Comparison of ENCODE assay signal across 8 mouse cellular contexts in genomic region chr11:121794591-121795199, GRCm38 (mm10). TPM values are rescaled to one million over a fixed set of nuclear protein-coding genes. Genes with fewer than 3 reads are reported as not detected.
A peak's percentile ranks its signal among the peaks of the same experiment; 100 is the strongest.
DNase-seq lines count a peak whose midpoint lies in the region; ATAC-seq and TF ChIP-seq lines count a peak whose summit lies in the region.

No protein-coding gene starts in this region.

- TF ChIP-seq CTCF in layer of hippocampus, adult 2 months (conservative IDR thresholded peaks at IDR 0.05) = no peak
- TF ChIP-seq CTCF in thymus, adult 2 months (IDR thresholded peaks at IDR 0.05; ENCODE audit: borderline replicate concordance, control insufficient read depth, extremely low read depth, insufficient read depth, low read length, poor library complexity) = no peak

- no peaks in the 10 kb centered on the region for H3K36me3 ChIP-seq in kidney, embryonic 16.5 days (ENCODE audit: insufficient read depth, low read length)
- no peaks in the 10 kb centered on the region for H3K36me3 ChIP-seq in thymus, adult 2 months (ENCODE audit: control insufficient read depth, insufficient read depth, low read length)

- no peaks in the 10 kb centered on the region for H3K27me3 ChIP-seq in kidney, embryonic 16.5 days (ENCODE audit: insufficient read depth, low read length)
- H3K27me3 ChIP-seq in thymus, adult 2 months (ENCODE audit: control insufficient read depth, insufficient read depth, low read length) = no peaks in the 10 kb centered on the region

- no peaks in the 10 kb centered on the region for H3K9me3 ChIP-seq in kidney, embryonic 16.5 days (ENCODE audit: low read length)

- no peak overlapping the region for H3K4me3 ChIP-seq in kidney, embryonic 16.5 days (ENCODE audit: low read length)
- no peak overlapping the region for H3K4me3 ChIP-seq in layer of hippocampus, adult 2 months
- no peak overlapping the region for H3K4me3 ChIP-seq in thymus, adult 2 months (ENCODE audit: control insufficient read depth, insufficient read depth, low read length)

- peak; percentile 62 to 67 for DNase-seq in heart, adult 18-20 months
- DNase-seq in heart, postnatal 25 days (ENCODE audit: low spot score) = no peak
- DNase-seq in forelimb bud, embryonic 11.5 days (ENCODE audit: low read depth, low spot score) = peak; percentile 9
- DNase-seq in mesoderm, embryonic 11.5 days (ENCODE audit: low read depth, low spot score) = peak; percentile 66
- DNase-seq in layer of hippocampus, adult 2 months (ENCODE audit: low spot score in 2 of 2) = no peak
- DNase-seq in Muller cell, postnatal 12 days (ENCODE audit: inconsistent ontology term) = no peak
- DNase-seq in thymus, adult 2 months = no peak

- H3K4me1 ChIP-seq in kidney, embryonic 16.5 days (ENCODE audit: insufficient read depth, low read length) = peaks cover 14% of the 10 kb centered on the region
- H3K4me1 ChIP-seq in thymus, adult 2 months (replicated peaks; ENCODE audit: control insufficient read depth, insufficient read depth, low read length) = no peaks in the 10 kb centered on the region; the same call in 1 of the 2 replicates

- no peak overlapping the region for H3K9ac ChIP-seq in kidney, embryonic 16.5 days (replicated peaks; ENCODE audit: low read length)

- H3K27ac ChIP-seq in kidney, embryonic 16.5 days (ENCODE audit: low read length) = peak overlapping the region; percentile 56; the same call in 1 of the 2 replicates
- no peak overlapping the region for H3K27ac ChIP-seq in layer of hippocampus, adult 2 months
- H3K27ac ChIP-seq in thymus, adult 2 months (ENCODE audit: control insufficient read depth, insufficient read depth, low read length) = no peak overlapping the region

- intact Hi-C loops in heart, postnatal 25 days (cut with DNase I) = no loop called here

- 41% methylated on average over 6 of the region's 6 CpGs for WGBS in kidney, embryonic 16.5 days
- WGBS in thymus, adult 2 months = 88% methylated on average over 6 of the region's 6 CpGs

- H3K4me2 ChIP-seq in kidney, embryonic 16.5 days (replicated peaks; ENCODE audit: low read depth, low read length) = no peak overlapping the region

- no peak for TF ChIP-seq POLR2A in thymus, adult 2 months (IDR thresholded peaks at IDR 0.05; ENCODE audit: control insufficient read depth, extremely low read depth, insufficient read depth, low read length, poor library complexity)

- ATAC-seq in kidney, embryonic 16.5 days (ENCODE audit: low FRiP score, low TSS enrichment) = peak; percentile 97

RNA-seq across cellular contexts. Expression of gene Ptchd3, which starts 35.4 kb away (rescaled TPM):
- total RNA-seq in heart, adult 18-20 months (2021) = under 1 TPM in 1 of 2 experiments, not detected in 1; 0.12 TPM
- total RNA-seq in heart, postnatal 25 days (2021) = under 1 TPM; 0.26 to 0.28 TPM
- polyA plus RNA-seq in kidney, embryonic 16.5 days (2015; fragmentation: Nextera tagmentation; extraction: Ambion mirVana) = not detected in 2 replicates
- total RNA-seq in layer of hippocampus, adult 2 months (2021) = not detected
- polyA plus RNA-seq in thymus, adult 2 months (2012; rRNA removed) = 0.04 TPM in 1 of 2 replicates, not detected in the other

Comparison
In these comparisons a context has a peak if more than half of its experiments do, and no peak if none do; other contexts are left out.
1. DNase-seq: peak in heart, adult 18-20 months (2 of 2), forelimb bud, embryonic 11.5 days (single experiment) and mesoderm, embryonic 11.5 days (single experiment); none in heart, postnatal 25 days (single experiment), layer of hippocampus, adult 2 months (0 of 2), Muller cell, postnatal 12 days (single experiment) and thymus, adult 2 months (single experiment).